Mouse (Mus musculus) G1E (cell line): ENCODE measurements around the gene Blm.

Experiments used
- CTCF ChIP-seq: IDR thresholded peaks from 2 replicates; pipeline ENCODE4 v1.5.1; 2012; ENCODE audit warnings: low read depth, low read length, inconsistent platforms, mixed read lengths
- GATA1 ChIP-seq: IDR thresholded peaks from 2 replicates; pipeline ENCODE4 v1.6.1; 2012; ENCODE audit warnings: borderline replicate concordance, low read length, inconsistent platforms, mixed read lengths
- POLR2AphosphoS5 ChIP-seq: IDR thresholded peaks from 2 replicates; pipeline ENCODE4 v1.6.1; 2012; ENCODE audit warnings: low read depth, low read length, inconsistent platforms; ENCODE audit not compliant: insufficient replicate concordance
- TAL1 ChIP-seq: conservative IDR thresholded peaks from 2 replicates; pipeline ENCODE4 v1.6.1; 2012; ENCODE audit warnings: low read depth, low read length, inconsistent platforms, mixed read lengths

DNA sequence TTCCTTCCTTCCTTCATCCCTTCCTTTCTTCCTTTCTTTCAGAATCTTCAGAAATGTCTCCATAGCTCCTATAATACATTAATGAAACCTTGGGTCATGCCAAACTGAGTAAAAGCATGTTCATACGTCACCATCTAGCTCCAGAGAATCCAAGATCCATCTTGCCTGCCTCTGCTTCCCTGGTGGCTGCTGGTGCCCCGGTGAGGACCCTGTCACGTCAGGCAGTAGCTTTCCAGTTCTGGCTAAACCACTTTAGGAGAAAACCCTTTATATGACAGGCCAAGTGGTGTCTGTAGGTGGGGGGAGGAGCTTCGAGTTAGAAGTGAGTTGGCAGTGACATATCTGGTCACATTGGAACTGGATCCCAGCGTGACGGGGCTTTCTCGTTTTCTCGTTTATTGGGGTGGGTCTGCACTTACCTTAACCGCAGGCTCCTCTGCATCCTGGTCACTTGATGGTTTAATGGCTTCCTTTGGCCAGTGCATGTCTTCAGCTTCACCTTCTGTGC, 129.7 kb downstream of the Blm start, which contains the start of gene Furin:
- TF ChIP-seq CTCF: no peak
- TF ChIP-seq POLR2AphosphoS5: no peak
- no peak for TF ChIP-seq GATA1
- no peak for TF ChIP-seq TAL1
